Mouse (Mus musculus): ENCODE data around the gene Fev. TPM values are rescaled to one million over a fixed set of nuclear protein-coding genes. Genes with fewer than 3 reads are reported as not detected.

The Fev gene
- polyA plus RNA-seq, 1 experiment from 2014 or later, result not detected

GRCm38 (mm10) chr1:74859223-74859984, 25.8 kb downstream of the Fev start:
- peaks cover 59% of the 10 kb centered on the region for H3K27me3 ChIP-seq
- no peaks in the 10 kb centered on the region for H3K36me3 ChIP-seq (ENCODE audit: poor library complexity, severe bottlenecking)
- no peak overlapping the region for H3K27ac ChIP-seq
- peak overlapping the region; percentile 88; the same call in 1 of the 2 replicates for H3K4me2 ChIP-seq
- 33% methylated on average over 6 of the region's 6 CpGs for WGBS
- H3K9me3 ChIP-seq (replicated peaks), result no peaks in the 10 kb centered on the region
- ATAC-seq, result no peak
- no peak overlapping the region for H3K4me3 ChIP-seq
- peaks cover 43% of the 10 kb centered on the region for H3K4me1 ChIP-seq
- H3K9ac ChIP-seq, result no peak overlapping the region

GRCm38 (mm10) chr1:74858805-74859204, 26.4 kb downstream of the Fev start:
- H3K36me3 ChIP-seq (ENCODE audit: poor library complexity, severe bottlenecking), result no peaks in the 10 kb centered on the region
- H3K9me3 ChIP-seq (replicated peaks), result no peaks in the 10 kb centered on the region
- peak overlapping the region; percentile 88 for H3K4me2 ChIP-seq
- H3K9ac ChIP-seq, result peak overlapping the region; percentile 69; the same call in 1 of the 2 replicates
- no peak for ATAC-seq
- H3K27ac ChIP-seq, result no peak overlapping the region
- H3K4me1 ChIP-seq, result peaks cover 48% of the 10 kb centered on the region
- H3K27me3 ChIP-seq, result peaks cover 63% of the 10 kb centered on the region
- 3% methylated on average over 16 of the region's 16 CpGs for WGBS
- peak overlapping the region; percentile 73 for H3K4me3 ChIP-seq

DNA sequence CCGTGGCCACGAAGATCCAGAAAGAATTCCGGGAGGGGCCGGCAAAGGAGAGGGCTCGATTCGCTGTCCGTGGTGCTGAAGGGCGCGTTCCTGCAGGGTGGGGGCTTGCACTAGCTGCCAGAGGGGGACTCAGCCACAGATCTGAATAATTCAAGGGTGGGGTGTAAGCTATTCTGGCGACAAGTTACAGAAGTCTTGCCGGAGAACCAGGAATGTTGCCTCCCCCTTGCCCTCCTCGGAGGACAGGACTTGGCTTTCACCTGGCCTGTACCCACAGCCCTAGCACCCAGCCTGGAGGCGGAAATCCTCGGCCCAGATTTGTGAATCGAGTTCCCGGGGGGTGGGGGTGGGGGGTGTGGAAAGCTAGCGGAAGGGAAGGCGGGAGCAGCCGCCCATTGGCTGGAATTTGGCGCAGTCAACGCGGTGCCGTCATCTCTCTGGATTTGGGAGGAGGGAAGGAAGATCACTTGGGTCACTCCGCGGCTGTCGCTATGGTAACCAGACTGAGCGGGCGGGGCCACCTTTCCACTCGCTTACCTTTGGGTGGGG, 27.0 kb downstream of the Fev start:
- no peaks in the 10 kb centered on the region for H3K9me3 ChIP-seq (replicated peaks)
- H3K4me3 ChIP-seq, result peak overlapping the region; percentile 73
- H3K9ac ChIP-seq, result peak overlapping the region; percentile 69
- under 1% methylated on average over 29 of the region's 29 CpGs for WGBS
- no peak overlapping the region for H3K27ac ChIP-seq
- peak; percentile 52 for ATAC-seq
- H3K27me3 ChIP-seq, result peaks cover 68% of the 10 kb centered on the region
- peak overlapping the region; percentile 88 for H3K4me2 ChIP-seq
- peaks cover 48% of the 10 kb centered on the region for H3K4me1 ChIP-seq
- no peaks in the 10 kb centered on the region for H3K36me3 ChIP-seq (ENCODE audit: poor library complexity, severe bottlenecking)

DNA sequence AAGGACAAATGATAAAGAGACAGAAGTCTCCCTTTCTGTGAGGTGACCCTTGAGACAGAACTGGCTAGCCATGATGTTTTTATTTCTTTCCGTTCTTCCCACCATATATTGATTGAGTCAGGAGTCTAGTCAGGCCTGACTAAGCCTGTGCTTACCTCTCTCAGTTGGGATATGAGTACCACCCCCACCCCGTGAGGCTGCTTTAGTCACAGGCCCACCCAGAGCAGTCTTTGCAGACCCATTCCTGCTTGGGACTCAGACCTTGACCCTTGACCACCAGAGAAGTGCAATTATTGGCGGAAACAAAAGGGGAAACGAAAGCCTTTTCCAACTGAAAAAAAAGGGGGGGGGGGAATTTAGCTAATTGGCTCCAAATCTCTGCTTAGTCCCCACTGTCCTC, 27.5 kb downstream of the Fev start:
- H3K27ac ChIP-seq, result no peak overlapping the region
- H3K4me1 ChIP-seq, result peaks cover 48% of the 10 kb centered on the region
- peaks cover 74% of the 10 kb centered on the region for H3K27me3 ChIP-seq
- H3K36me3 ChIP-seq (ENCODE audit: poor library complexity, severe bottlenecking), result no peaks in the 10 kb centered on the region
- ATAC-seq, result no peak
- H3K9me3 ChIP-seq (replicated peaks), result no peaks in the 10 kb centered on the region
- H3K4me3 ChIP-seq, result peak overlapping the region; percentile 73
- peak overlapping the region; percentile 69 for H3K9ac ChIP-seq
- peak overlapping the region; percentile 88 for H3K4me2 ChIP-seq
- 8% methylated on average over 4 of the region's 4 CpGs for WGBS

GRCm38 (mm10) chr1:74857201-74857600, 28.0 kb downstream of the Fev start:
- Histone ChIP-seq H3K27ac (no peak overlapping the region), H3K4me3 (peak overlapping the region; percentile 73), H3K9ac (no peak overlapping the region), H3K4me1 (peaks cover 48% of the 10 kb centered on the region), H3K4me2 (peak overlapping the region; percentile 88), H3K36me3 (ENCODE audit: poor library complexity, severe bottlenecking) (no peaks in the 10 kb centered on the region), H3K27me3 (peaks cover 79% of the 10 kb centered on the region), H3K9me3 (replicated peaks) (no peaks in the 10 kb centered on the region)
- 3% methylated on average over 20 of the region's 20 CpGs for WGBS
- ATAC-seq, result no peak

- peaks cover 51% of the 10 kb centered on the region for H3K4me1 ChIP-seq
- peak overlapping the region; percentile 88 for H3K4me2 ChIP-seq
- no peak overlapping the region for H3K9ac ChIP-seq
- ATAC-seq, result no peak
- H3K4me3 ChIP-seq, result peak overlapping the region; percentile 73
- H3K27me3 ChIP-seq, result peaks cover 83% of the 10 kb centered on the region
- no peaks in the 10 kb centered on the region for H3K36me3 ChIP-seq (ENCODE audit: poor library complexity, severe bottlenecking)
- WGBS, result 1% methylated on average over 7 of the region's 7 CpGs
- no peak overlapping the region for H3K27ac ChIP-seq
- no peaks in the 10 kb centered on the region for H3K9me3 ChIP-seq (replicated peaks)
Observed at GRCm38 (mm10) chr1:74856791-74857190, 28.4 kb downstream of the Fev start.

- no peak for ATAC-seq
- Histone ChIP-seq H3K4me3 (peak overlapping the region; percentile 73), H3K4me1 (peaks cover 55% of the 10 kb centered on the region), H3K27ac (no peak overlapping the region), H3K36me3 (ENCODE audit: poor library complexity, severe bottlenecking) (no peaks in the 10 kb centered on the region), H3K27me3 (peaks cover 84% of the 10 kb centered on the region), H3K9ac (peak overlapping the region; percentile 84), H3K9me3 (replicated peaks) (no peaks in the 10 kb centered on the region), H3K4me2 (peak overlapping the region; percentile 88)
- 2% methylated on average over 11 of the region's 11 CpGs for WGBS
Observed at GRCm38 (mm10) chr1:74856439-74856720, 28.8 kb downstream of the Fev start.

DNA sequence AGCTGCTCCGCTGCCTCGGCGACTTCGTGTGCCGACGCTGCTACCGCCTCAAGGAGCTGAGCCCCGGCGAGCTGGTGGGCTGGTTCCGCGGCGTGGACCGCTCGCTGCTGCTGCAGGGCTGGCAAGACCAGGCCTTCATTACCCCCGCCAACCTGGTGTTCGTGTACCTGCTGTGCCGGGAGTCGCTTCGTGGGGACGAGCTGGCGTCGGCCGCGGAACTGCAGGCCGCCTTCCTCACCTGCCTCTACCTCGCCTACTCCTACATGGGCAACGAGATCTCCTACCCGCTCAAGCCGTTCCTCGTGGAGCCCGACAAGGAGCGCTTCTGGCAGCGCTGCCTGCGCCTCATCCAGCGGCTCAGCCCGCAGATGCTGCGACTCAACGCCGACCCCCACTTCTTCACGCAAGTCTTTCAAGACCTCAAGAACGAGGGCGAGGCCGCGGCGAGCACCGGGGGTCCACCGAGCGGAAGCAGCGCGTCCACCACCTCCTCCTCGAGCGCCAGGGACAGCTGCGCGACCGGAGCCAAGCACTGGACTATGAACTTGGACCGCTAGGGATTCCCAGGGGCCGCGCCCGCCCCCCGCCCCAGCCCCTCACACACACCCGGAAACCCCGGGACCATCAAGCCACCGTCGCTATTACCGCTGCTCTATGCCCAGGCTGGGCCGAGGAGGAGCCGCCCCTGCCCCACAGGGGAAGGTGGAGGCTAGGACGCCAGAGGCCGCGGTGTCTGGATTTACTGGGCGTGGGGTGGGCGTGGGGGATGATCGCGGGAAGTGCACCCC, 29.4 kb downstream of the Fev start:
- ATAC-seq, result no peak
- Histone ChIP-seq H3K4me3 (peak overlapping the region; percentile 73), H3K27me3 (peaks cover 85% of the 10 kb centered on the region), H3K9me3 (replicated peaks) (no peaks in the 10 kb centered on the region), H3K36me3 (ENCODE audit: poor library complexity, severe bottlenecking) (no peaks in the 10 kb centered on the region), H3K4me2 (peak overlapping the region; percentile 88), H3K27ac (no peak overlapping the region), H3K4me1 (peaks cover 60% of the 10 kb centered on the region), H3K9ac (peak overlapping the region; percentile 84)
- under 1% methylated on average over 69 of the region's 74 CpGs for WGBS

- 0 out of 2 replicates have a peak overlapping the region, but pooled peaks have one; percentile 57 for H3K27ac ChIP-seq
- ATAC-seq, result no peak; the same call in 1 of the 2 replicates
- no peaks in the 10 kb centered on the region for H3K36me3 ChIP-seq (ENCODE audit: poor library complexity, severe bottlenecking)
- peak overlapping the region; percentile 73 for H3K4me3 ChIP-seq
- H3K9me3 ChIP-seq (replicated peaks), result no peaks in the 10 kb centered on the region
- peak overlapping the region; percentile 84 for H3K9ac ChIP-seq
- under 1% methylated on average over 46 of the region's 48 CpGs for WGBS
- peaks cover 61% of the 10 kb centered on the region for H3K4me1 ChIP-seq
- H3K27me3 ChIP-seq, result peaks cover 86% of the 10 kb centered on the region
- H3K4me2 ChIP-seq, result peak overlapping the region; percentile 88
Observed at GRCm38 (mm10) chr1:74855156-74855555, 30.1 kb downstream of the Fev start.

DNA sequence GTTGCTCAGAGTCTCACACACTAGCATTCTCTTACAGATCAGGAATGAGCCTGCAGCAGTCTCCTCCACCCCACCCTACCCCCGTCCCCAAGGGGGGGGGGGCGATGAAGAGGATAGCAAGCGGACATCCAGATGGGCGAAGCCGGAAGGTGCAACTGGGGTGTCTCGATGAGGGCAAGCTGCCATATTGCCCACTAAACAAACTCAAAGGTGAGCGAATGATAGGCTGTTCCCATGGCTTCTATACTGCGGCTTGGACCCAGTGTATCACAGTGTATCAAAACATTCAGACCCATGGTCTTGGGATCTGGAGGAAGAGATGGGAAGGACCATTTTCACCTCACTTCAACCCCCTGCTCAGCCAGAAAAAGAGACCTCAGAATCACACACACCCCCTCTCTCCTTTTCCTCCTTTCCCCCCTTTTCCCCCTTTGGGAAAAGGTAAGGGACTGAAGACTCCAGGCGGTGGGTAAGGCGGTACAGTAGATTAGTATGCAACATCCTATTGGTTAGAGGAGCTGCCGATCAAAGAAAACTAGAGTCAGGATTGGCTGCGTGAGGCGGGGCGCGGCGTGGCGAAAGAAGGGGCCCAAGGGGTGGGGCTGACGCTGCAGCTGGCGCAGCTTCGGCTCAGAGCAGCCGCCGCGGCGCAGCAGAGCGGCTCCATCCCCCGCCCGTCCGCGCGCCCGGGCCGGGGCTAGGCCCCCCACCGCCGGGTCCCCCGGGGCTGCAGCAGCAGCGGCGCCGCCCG, 30.7 kb downstream of the Fev start, which contains the start of gene Cdk5r2:
Gene Cdk5r2, plus strand, starts transcription at position 629 of the 751 bp plus-strand sequence.
- Histone ChIP-seq H3K4me1 (peaks cover 59% of the 10 kb centered on the region), H3K9ac (peak within 1 kb of the TSS; percentile 84), H3K36me3 (ENCODE audit: poor library complexity, severe bottlenecking) (no peaks in the 10 kb centered on the region), H3K27me3 (peaks cover 85% of the 10 kb centered on the region), H3K4me3 (peak within 1 kb of the TSS; percentile 73), H3K9me3 (replicated peaks) (no peaks in the 10 kb centered on the region), H3K4me2 (peak within 1 kb of the TSS; percentile 88), H3K27ac (0 out of 2 replicates have a peak within 1 kb of the TSS, but pooled peaks have one; percentile 57)
- ATAC-seq, result peak; percentile 95
- WGBS, result 3% methylated on average over 31 of the region's 39 CpGs

DNA sequence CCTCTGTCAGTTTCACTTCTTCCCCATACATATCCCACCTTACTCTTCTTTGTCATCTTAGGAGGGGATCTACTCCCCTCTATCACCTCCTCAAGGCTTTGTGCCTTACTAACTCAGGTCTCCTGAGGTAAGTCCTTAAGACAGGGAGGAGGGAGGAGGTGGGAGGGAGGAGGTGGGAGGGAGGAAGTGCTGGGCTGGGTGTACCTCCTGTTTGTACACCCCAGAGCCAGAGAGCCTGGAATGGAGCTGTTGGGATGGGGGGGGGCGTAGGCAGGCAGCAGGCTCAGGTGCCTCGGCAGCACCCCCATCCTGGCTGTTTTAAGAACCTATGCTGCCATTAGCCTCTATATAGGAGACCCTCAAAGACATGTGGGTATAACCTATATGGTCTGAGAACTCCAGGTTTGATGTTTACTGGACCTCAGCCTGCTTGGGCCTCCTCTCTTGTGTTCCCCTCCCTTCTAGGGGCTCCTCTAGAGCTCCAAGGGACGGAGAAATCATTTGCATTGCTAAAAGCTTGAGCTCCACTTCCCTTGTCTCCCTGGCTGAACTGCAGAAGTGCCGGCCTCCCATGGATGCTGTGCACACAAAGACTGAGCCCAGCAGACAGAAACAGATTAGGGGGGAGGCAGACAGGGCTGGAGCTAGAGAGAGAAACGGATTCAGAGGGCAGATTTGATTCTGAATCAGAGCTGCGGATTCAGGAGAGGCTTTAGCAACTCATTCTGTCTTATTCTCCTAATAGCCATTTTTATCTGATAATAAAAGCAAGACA, 34.0 kb downstream of the Fev start:
- H3K36me3 ChIP-seq (ENCODE audit: poor library complexity, severe bottlenecking), result no peaks in the 10 kb centered on the region
- WGBS, result 2% methylated on average over 5 of the region's 6 CpGs
- peaks cover 29% of the 10 kb centered on the region for H3K4me1 ChIP-seq
- H3K4me3 ChIP-seq, result no peak overlapping the region
- H3K27ac ChIP-seq, result 0 out of 2 replicates have a peak overlapping the region, but pooled peaks have one; percentile 12
- ATAC-seq, result no peak
- H3K27me3 ChIP-seq, result peaks cover 52% of the 10 kb centered on the region
- no peak overlapping the region for H3K4me2 ChIP-seq
- H3K9me3 ChIP-seq (replicated peaks), result no peaks in the 10 kb centered on the region
- H3K9ac ChIP-seq, result peak overlapping the region; percentile 21; the same call in 1 of the 2 replicates
